Mouse (Mus musculus): ENCODE data around the gene Edf1. TPM values are rescaled to one million over a fixed set of nuclear protein-coding genes. Genes with fewer than 3 reads are reported as not detected.
A peak's percentile ranks its signal among the peaks of the same experiment; 100 is the strongest.

Edf1 gene
- polyA plus RNA-seq, 1 experiment from 2014 or later, result 366 TPM

- peaks cover 20% of the 10 kb centered on the region for H3K4me1 ChIP-seq (replicated peaks; ENCODE audit: control insufficient read depth, insufficient read depth, low read length)
- peaks cover 31% of the 10 kb centered on the region for H3K36me3 ChIP-seq (replicated peaks; ENCODE audit: control insufficient read depth, insufficient read depth)
- DNase-seq (ENCODE audit: low spot score) (no peak), ATAC-seq (ENCODE audit: low FRiP score) (peak; percentile 26; the same call in 1 of the 2 replicates)
- peak overlapping the region; percentile 99 for H3K9ac ChIP-seq
- peak overlapping the region; percentile 72 for H3K27ac ChIP-seq
- peak overlapping the region; percentile 98 for H3K4me2 ChIP-seq (replicated peaks)
- 3% methylated on average over 24 of the region's 24 CpGs for WGBS
- no peaks in the 10 kb centered on the region for H3K9me3 ChIP-seq (ENCODE audit: control insufficient read depth, low read length)
- no peaks in the 10 kb centered on the region for H3K27me3 ChIP-seq (ENCODE audit: control insufficient read depth, insufficient read depth, low read length)
- peak overlapping the region; percentile 96 for H3K4me3 ChIP-seq (replicated peaks; ENCODE audit: low read length)
Observed at GRCm38 (mm10) chr2:25557964-25558360, 315 bp downstream of the Edf1 start.

- no peak for DNase-seq (ENCODE audit: low spot score)
- H3K9ac ChIP-seq, result peak overlapping the region; percentile 99
- WGBS, result 76% methylated on average over 6 of the region's 6 CpGs
Observed at GRCm38 (mm10) chr2:25558774-25559173, 1.1 kb downstream of the Edf1 start.

GRCm38 (mm10) chr2:25560551-25560950 is 2.9 kb downstream of the Edf1 start:
- DNase-seq (ENCODE audit: low spot score), result no peak
- Histone ChIP-seq H3K9me3 (ENCODE audit: control insufficient read depth, low read length) (no peaks in the 10 kb centered on the region), H3K9ac (no peak overlapping the region), H3K4me2 (replicated peaks) (no peak overlapping the region), H3K27ac (no peak overlapping the region), H3K36me3 (replicated peaks; ENCODE audit: control insufficient read depth, insufficient read depth) (peaks cover 57% of the 10 kb centered on the region), H3K27me3 (ENCODE audit: control insufficient read depth, insufficient read depth, low read length) (no peaks in the 10 kb centered on the region), H3K4me1 (replicated peaks; ENCODE audit: control insufficient read depth, insufficient read depth, low read length) (peaks cover 20% of the 10 kb centered on the region), H3K4me3 (replicated peaks; ENCODE audit: low read length) (no peak overlapping the region)
- no peak for ATAC-seq (ENCODE audit: low FRiP score)
- 96% methylated on average over 8 of the region's 8 CpGs for WGBS

More at GRCm38 (mm10) chr2:25558774-25559173, 1.1 kb downstream of the Edf1 start:
- Histone ChIP-seq H3K9me3 (ENCODE audit: control insufficient read depth, low read length) (no peaks in the 10 kb centered on the region), H3K36me3 (replicated peaks; ENCODE audit: control insufficient read depth, insufficient read depth) (peaks cover 39% of the 10 kb centered on the region), H3K27me3 (ENCODE audit: control insufficient read depth, insufficient read depth, low read length) (no peaks in the 10 kb centered on the region), H3K4me3 (replicated peaks; ENCODE audit: low read length) (peak overlapping the region; percentile 96), H3K4me2 (replicated peaks) (peak overlapping the region; percentile 98), H3K27ac (no peak overlapping the region), H3K4me1 (replicated peaks; ENCODE audit: control insufficient read depth, insufficient read depth, low read length) (peaks cover 20% of the 10 kb centered on the region)
- no peak for ATAC-seq (ENCODE audit: low FRiP score)

GRCm38 (mm10) chr2:25561946-25562345 is 4.3 kb downstream of the Edf1 start:
- Histone ChIP-seq H3K27ac (no peak overlapping the region), H3K4me3 (replicated peaks; ENCODE audit: low read length) (no peak overlapping the region), H3K9me3 (ENCODE audit: control insufficient read depth, low read length) (no peaks in the 10 kb centered on the region), H3K27me3 (ENCODE audit: control insufficient read depth, insufficient read depth, low read length) (no peaks in the 10 kb centered on the region), H3K36me3 (replicated peaks; ENCODE audit: control insufficient read depth, insufficient read depth) (peaks cover 63% of the 10 kb centered on the region), H3K9ac (no peak overlapping the region), H3K4me2 (replicated peaks) (no peak overlapping the region), H3K4me1 (replicated peaks; ENCODE audit: control insufficient read depth, insufficient read depth, low read length) (peaks cover 15% of the 10 kb centered on the region)
- ATAC-seq (ENCODE audit: low FRiP score) (no peak), DNase-seq (ENCODE audit: low spot score) (no peak)
- 84% methylated on average over 9 of the region's 9 CpGs for WGBS

- Histone ChIP-seq H3K36me3 (replicated peaks; ENCODE audit: control insufficient read depth, insufficient read depth) (peaks cover 79% of the 10 kb centered on the region), H3K27ac (no peak overlapping the region), H3K27me3 (ENCODE audit: control insufficient read depth, insufficient read depth, low read length) (no peaks in the 10 kb centered on the region), H3K9me3 (ENCODE audit: control insufficient read depth, low read length) (no peaks in the 10 kb centered on the region), H3K4me1 (replicated peaks; ENCODE audit: control insufficient read depth, insufficient read depth, low read length) (no peaks in the 10 kb centered on the region), H3K9ac (no peak overlapping the region), H3K4me3 (replicated peaks; ENCODE audit: low read length) (no peak overlapping the region), H3K4me2 (replicated peaks) (no peak overlapping the region)
- DNase-seq (ENCODE audit: low spot score), result no peak
- no peak for ATAC-seq (ENCODE audit: low FRiP score)
- WGBS, result 80% methylated on average over 8 of the region's 8 CpGs
Observed at GRCm38 (mm10) chr2:25565741-25566140, 8.1 kb downstream of the Edf1 start.

GRCm38 (mm10) chr2:25566558-25566957 is 8.9 kb downstream of the Edf1 start:
- Histone ChIP-seq H3K27me3 (ENCODE audit: control insufficient read depth, insufficient read depth, low read length) (no peaks in the 10 kb centered on the region), H3K36me3 (replicated peaks; ENCODE audit: control insufficient read depth, insufficient read depth) (peaks cover 71% of the 10 kb centered on the region), H3K4me1 (replicated peaks; ENCODE audit: control insufficient read depth, insufficient read depth, low read length) (no peaks in the 10 kb centered on the region), H3K4me3 (replicated peaks; ENCODE audit: low read length) (no peak overlapping the region), H3K4me2 (replicated peaks) (no peak overlapping the region), H3K9me3 (ENCODE audit: control insufficient read depth, low read length) (no peaks in the 10 kb centered on the region), H3K27ac (no peak overlapping the region), H3K9ac (no peak overlapping the region)
- WGBS, result 84% methylated on average over 6 of the region's 6 CpGs
- ATAC-seq (ENCODE audit: low FRiP score) (no peak), DNase-seq (ENCODE audit: low spot score) (no peak)

- H3K36me3 ChIP-seq (replicated peaks; ENCODE audit: control insufficient read depth, insufficient read depth), result peaks cover 51% of the 10 kb centered on the region
- no peak overlapping the region for H3K4me2 ChIP-seq (replicated peaks)
- DNase-seq (ENCODE audit: low spot score) (no peak), ATAC-seq (ENCODE audit: low FRiP score) (no peak)
- H3K4me3 ChIP-seq (replicated peaks; ENCODE audit: low read length), result no peak overlapping the region
- H3K27ac ChIP-seq, result no peak overlapping the region
- peaks cover 6% of the 10 kb centered on the region for H3K4me1 ChIP-seq (replicated peaks; ENCODE audit: control insufficient read depth, insufficient read depth, low read length)
- H3K27me3 ChIP-seq (ENCODE audit: control insufficient read depth, insufficient read depth, low read length), result no peaks in the 10 kb centered on the region
- H3K9ac ChIP-seq, result no peak overlapping the region
- no peaks in the 10 kb centered on the region for H3K9me3 ChIP-seq (ENCODE audit: control insufficient read depth, low read length)
- 83% methylated on average over 6 of the region's 6 CpGs for WGBS
Observed at GRCm38 (mm10) chr2:25568473-25569019, 10.9 kb downstream of the Edf1 start.

- Histone ChIP-seq H3K4me1 (replicated peaks; ENCODE audit: control insufficient read depth, insufficient read depth, low read length) (peaks cover 13% of the 10 kb centered on the region), H3K27me3 (ENCODE audit: control insufficient read depth, insufficient read depth, low read length) (no peaks in the 10 kb centered on the region), H3K4me3 (replicated peaks; ENCODE audit: low read length) (no peak overlapping the region), H3K27ac (no peak overlapping the region), H3K36me3 (replicated peaks; ENCODE audit: control insufficient read depth, insufficient read depth) (peaks cover 43% of the 10 kb centered on the region), H3K9ac (no peak overlapping the region), H3K9me3 (ENCODE audit: control insufficient read depth, low read length) (no peaks in the 10 kb centered on the region), H3K4me2 (replicated peaks) (no peak overlapping the region)
- no peak for ATAC-seq (ENCODE audit: low FRiP score)
- DNase-seq (ENCODE audit: low spot score), result no peak
- WGBS, result 90% methylated on average over 3 of the region's 3 CpGs
Observed at GRCm38 (mm10) chr2:25569323-25569722, 11.7 kb downstream of the Edf1 start.

- H3K4me3 ChIP-seq (replicated peaks; ENCODE audit: low read length), result no peak overlapping the region
- H3K4me2 ChIP-seq (replicated peaks), result no peak overlapping the region
- H3K9ac ChIP-seq, result no peak overlapping the region
- peaks cover 21% of the 10 kb centered on the region for H3K4me1 ChIP-seq (replicated peaks; ENCODE audit: control insufficient read depth, insufficient read depth, low read length)
- H3K27ac ChIP-seq, result no peak overlapping the region
- no peaks in the 10 kb centered on the region for H3K9me3 ChIP-seq (ENCODE audit: control insufficient read depth, low read length)
- 94% methylated on average over 4 of the region's 4 CpGs for WGBS
- no peak for DNase-seq (ENCODE audit: low spot score)
- H3K36me3 ChIP-seq (replicated peaks; ENCODE audit: control insufficient read depth, insufficient read depth), result peaks cover 25% of the 10 kb centered on the region
- H3K27me3 ChIP-seq (ENCODE audit: control insufficient read depth, insufficient read depth, low read length), result peaks cover 9% of the 10 kb centered on the region
- ATAC-seq (ENCODE audit: low FRiP score), result no peak
Observed at GRCm38 (mm10) chr2:25571221-25571620, 13.6 kb downstream of the Edf1 start.

- peaks cover 27% of the 10 kb centered on the region for H3K27me3 ChIP-seq (ENCODE audit: control insufficient read depth, insufficient read depth, low read length)
- H3K27ac ChIP-seq, result no peak overlapping the region
- H3K4me2 ChIP-seq (replicated peaks), result 0 out of 2 replicates have a peak overlapping the region, but pooled peaks have one; percentile 90
- H3K9ac ChIP-seq, result 0 out of 2 replicates have a peak overlapping the region, but pooled peaks have one; percentile 55
- peaks cover 27% of the 10 kb centered on the region for H3K36me3 ChIP-seq (replicated peaks; ENCODE audit: control insufficient read depth, insufficient read depth)
- no peak for ATAC-seq (ENCODE audit: low FRiP score)
- H3K9me3 ChIP-seq (ENCODE audit: control insufficient read depth, low read length), result no peaks in the 10 kb centered on the region
- DNase-seq (ENCODE audit: low spot score), result no peak
- H3K4me1 ChIP-seq (replicated peaks; ENCODE audit: control insufficient read depth, insufficient read depth, low read length), result peaks cover 21% of the 10 kb centered on the region
- 0 out of 2 replicates have a peak overlapping the region, but pooled peaks have one; percentile 51 for H3K4me3 ChIP-seq (replicated peaks; ENCODE audit: low read length)
- 100% methylated on average over 2 of the region's 2 CpGs for WGBS
Observed at GRCm38 (mm10) chr2:25573068-25573467, 15.4 kb downstream of the Edf1 start.

Data from hindbrain, embryonic 14.5 days (tissue).